ENCODE assay signal across 28 mouse cellular contexts in the genomic region with DNA sequence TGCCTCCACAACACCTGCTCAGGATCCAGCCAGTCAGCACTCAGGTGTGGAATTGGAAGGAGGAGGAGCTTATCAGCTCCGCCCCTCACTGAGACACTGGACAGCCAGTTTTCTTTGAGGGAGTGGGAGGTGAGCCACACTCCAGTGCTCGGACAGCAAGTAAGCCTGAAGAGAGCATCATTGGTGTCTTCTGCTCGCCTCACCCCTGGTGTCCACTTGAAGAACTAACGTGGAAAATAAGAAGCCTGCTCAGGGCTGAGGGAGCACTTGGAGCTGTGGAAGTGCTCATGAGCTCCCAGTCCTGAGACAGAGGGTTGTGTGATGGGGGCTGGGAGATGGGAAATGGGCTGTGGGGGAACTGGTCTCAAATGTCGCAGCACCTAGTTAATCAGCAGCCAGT.
DNase-seq lines count a peak whose midpoint lies in the region; ATAC-seq and TF ChIP-seq lines count a peak whose summit lies in the region.
"Had no signal": no experiment of that assay in that cellular context is flagged by ENCODE, and none has a peak within 500 bp of the region (broad histone marks: within the 10 kb centered on the region; RNA-seq: fewer than 3 reads in every experiment).

No protein-coding gene starts in this region.

- no peak for DNase-seq in kidney, postnatal 10 days
- no peak for DNase-seq in lung, postnatal 0 days (ENCODE audit: low spot score)
- no peak for DNase-seq in lung, adult 2 months
- DNase-seq in thymus, postnatal 10 days (ENCODE audit: low spot score in 2 of 2): no peak
- no peak for DNase-seq in layer of hippocampus, adult 8-10 months (ENCODE audit: low spot score in 2 of 2)
- DNase-seq: adrenal gland, postnatal 14 days; B cell, adult 2 months; cerebellum, adult 2 months; cerebellum, postnatal 36 days; embryo, embryonic 11 days; gastrocnemius, adult 2 months; heart, postnatal 36 days; kidney, adult 11 months; left cerebral cortex, postnatal 4 days; lung, adult 18-20 months; midbrain, embryonic 14.5 days; right cerebral cortex, postnatal 14 days; thymus, postnatal 14 days had no signal

- H3K9ac ChIP-seq in kidney, embryonic 16.5 days (replicated peaks; ENCODE audit: low read length): no peak overlapping the region
- H3K9ac ChIP-seq in lung, postnatal 0 days (replicated peaks; ENCODE audit: low read depth): no peak overlapping the region
- no peak overlapping the region for H3K9ac ChIP-seq in intestine, embryonic 16.5 days (ENCODE audit: low read depth, low read length)
- H3K9ac ChIP-seq: embryonic facial prominence, embryonic 15.5 days; heart, embryonic 15.5 days; hindbrain, embryonic 14.5 days; neural tube, embryonic 12.5 days had no signal

- H3K4me1 ChIP-seq in kidney, embryonic 16.5 days (ENCODE audit: insufficient read depth, low read length): peaks cover 14% of the 10 kb centered on the region
- peaks cover 5% of the 10 kb centered on the region; the same call in 1 of the 2 replicates for H3K4me1 ChIP-seq in lung, postnatal 0 days (ENCODE audit: insufficient read depth, low read depth, low read length)
- peaks cover 3% of the 10 kb centered on the region for H3K4me1 ChIP-seq in lung, adult 2 months (ENCODE audit: control insufficient read depth, insufficient read depth, low read length)
- peaks cover 5% of the 10 kb centered on the region for H3K4me1 ChIP-seq in intestine, embryonic 16.5 days (ENCODE audit: control insufficient read depth, insufficient read depth, low read length)

- no peak for TF ChIP-seq POLR2A in lung, adult 2 months (IDR thresholded peaks at IDR 0.05; ENCODE audit: borderline replicate concordance, extremely low read depth, low read depth, low read length)

- H3K9me3 ChIP-seq in kidney, embryonic 16.5 days (ENCODE audit: low read length): no peaks in the 10 kb centered on the region
- no peaks in the 10 kb centered on the region for H3K9me3 ChIP-seq in lung, postnatal 0 days (ENCODE audit: low read length)
- no peaks in the 10 kb centered on the region for H3K9me3 ChIP-seq in intestine, embryonic 16.5 days (ENCODE audit: control insufficient read depth, low read length)
- H3K9me3 ChIP-seq: embryonic facial prominence, embryonic 15.5 days; heart, embryonic 15.5 days; neural tube, embryonic 12.5 days had no signal

- no peak overlapping the region for H3K4me2 ChIP-seq in kidney, embryonic 16.5 days (replicated peaks; ENCODE audit: low read depth, low read length)
- no peak overlapping the region for H3K4me2 ChIP-seq in lung, postnatal 0 days (replicated peaks; ENCODE audit: low read depth, low read length)
- no peak overlapping the region for H3K4me2 ChIP-seq in intestine, embryonic 16.5 days (ENCODE audit: low read depth, low read length)
- H3K4me2 ChIP-seq: embryonic facial prominence, embryonic 15.5 days; heart, embryonic 15.5 days; hindbrain, embryonic 14.5 days; liver, embryonic 11.5 days; neural tube, embryonic 12.5 days had no signal

- H3K27me3 ChIP-seq in kidney, embryonic 16.5 days (ENCODE audit: insufficient read depth, low read length): no peaks in the 10 kb centered on the region
- H3K27me3 ChIP-seq in lung, postnatal 0 days (replicated peaks; ENCODE audit: insufficient read depth, low read length): no peaks in the 10 kb centered on the region
- no peaks in the 10 kb centered on the region for H3K27me3 ChIP-seq in intestine, embryonic 16.5 days (replicated peaks; ENCODE audit: control insufficient read depth, insufficient read depth, low read length)
- H3K27me3 ChIP-seq: CH12.LX; embryonic facial prominence, embryonic 15.5 days; heart, embryonic 15.5 days; neural tube, embryonic 12.5 days had no signal

- peaks cover 14% of the 10 kb centered on the region for H3K36me3 ChIP-seq in kidney, embryonic 16.5 days (ENCODE audit: insufficient read depth, low read length)
- 0 out of 2 replicates have a peak, but pooled peaks cover 8% of the 10 kb centered on the region for H3K36me3 ChIP-seq in lung, postnatal 0 days (ENCODE audit: insufficient read depth, low read length)
- peaks cover 4% of the 10 kb centered on the region; the same call in 1 of the 2 replicates for H3K36me3 ChIP-seq in intestine, embryonic 16.5 days (ENCODE audit: control insufficient read depth, insufficient read depth, low read length)
- H3K36me3 ChIP-seq: heart, embryonic 15.5 days had no signal

- no peak overlapping the region for H3K27ac ChIP-seq in kidney, embryonic 16.5 days (ENCODE audit: low read length)
- no peak overlapping the region for H3K27ac ChIP-seq in lung, postnatal 0 days (ENCODE audit: low read length)
- no peak overlapping the region for H3K27ac ChIP-seq in intestine, embryonic 16.5 days (ENCODE audit: low read length)
- H3K27ac ChIP-seq: embryonic facial prominence, embryonic 15.5 days; gastrocnemius, adult 2 months; heart, embryonic 15.5 days; hindbrain, embryonic 14.5 days; left cerebral cortex, adult 2 months; neural tube, embryonic 12.5 days had no signal

- H3K4me3 ChIP-seq in kidney, embryonic 16.5 days (ENCODE audit: low read length): no peak overlapping the region
- no peak overlapping the region for H3K4me3 ChIP-seq in lung, postnatal 0 days (ENCODE audit: low read depth, low read length)
- no peak overlapping the region for H3K4me3 ChIP-seq in lung, adult 2 months (replicated peaks; ENCODE audit: extremely low read depth, low read depth, low read length)
- no peak overlapping the region for H3K4me3 ChIP-seq in intestine, embryonic 16.5 days (ENCODE audit: low read length)
- H3K4me3 ChIP-seq: embryonic facial prominence, embryonic 15.5 days; gastrocnemius, adult 2 months; heart, embryonic 15.5 days; left cerebral cortex, adult 2 months; neural tube, embryonic 12.5 days had no signal

- peak; percentile 18; the same call in 1 of the 2 replicates for TF ChIP-seq CTCF in lung, postnatal 0 days (IDR thresholded peaks at IDR 0.05)
- no peak for TF ChIP-seq CTCF in lung, adult 2 months (IDR thresholded peaks at IDR 0.05; ENCODE audit: insufficient read depth, low read length)

- TF ChIP-seq EP300 in lung, postnatal 0 days (IDR thresholded peaks at IDR 0.05): no peak

- peak; percentile 75 for ATAC-seq in kidney, embryonic 16.5 days (ENCODE audit: low FRiP score, low TSS enrichment)
- ATAC-seq in lung, postnatal 0 days: no peak
- ATAC-seq in intestine, embryonic 16.5 days: peak; percentile 49; the same call in 1 of the 2 replicates
- ATAC-seq: forebrain, embryonic 14.5 days had no signal

- 40% methylated on average over 5 of the region's 5 CpGs for WGBS in kidney, embryonic 16.5 days
- WGBS in lung, postnatal 0 days: 64% methylated on average over 5 of the region's 5 CpGs
- 71% methylated on average over 5 of the region's 5 CpGs for WGBS in lung, adult 2 months
- WGBS in intestine, embryonic 16.5 days: 61% methylated on average over 5 of the region's 5 CpGs
